Mouse (Mus musculus) skeletal muscle tissue, adult 2 months (tissue): ENCODE measurements around the gene Gnb4.

Experiments used
- DNase-seq: peaks from one replicate; pipeline ENCODE4 v3.0.0-alpha.2; 2012; ENCODE audit warnings: low read depth, low spot score

Gene Gnb4

GRCm38 (mm10) chr3:32616331-32617052, at the start of gene Gnb4:
Gnb4 (minus strand) TSS chr3:32616585.
- DNase-seq: no peak

DNA sequence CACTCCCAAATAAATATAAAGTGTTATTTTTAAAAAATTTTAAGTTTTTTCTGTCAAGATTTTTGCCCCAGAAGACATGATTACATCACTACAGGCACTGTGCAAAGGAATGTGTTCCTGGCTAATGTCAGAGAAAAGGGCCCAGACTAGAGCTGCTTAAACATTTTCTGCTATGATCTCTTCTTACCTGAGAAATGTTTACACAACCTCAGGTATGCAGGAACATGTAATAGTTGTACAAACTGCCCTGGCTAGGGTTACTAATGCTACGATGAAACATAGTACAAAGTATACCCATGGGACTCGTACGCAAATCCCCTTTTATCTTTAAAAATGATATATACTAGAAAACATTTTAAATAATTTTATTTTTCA, 45.2 kb upstream of the Gnb4 start:
- DNase-seq: no peak

DNA sequence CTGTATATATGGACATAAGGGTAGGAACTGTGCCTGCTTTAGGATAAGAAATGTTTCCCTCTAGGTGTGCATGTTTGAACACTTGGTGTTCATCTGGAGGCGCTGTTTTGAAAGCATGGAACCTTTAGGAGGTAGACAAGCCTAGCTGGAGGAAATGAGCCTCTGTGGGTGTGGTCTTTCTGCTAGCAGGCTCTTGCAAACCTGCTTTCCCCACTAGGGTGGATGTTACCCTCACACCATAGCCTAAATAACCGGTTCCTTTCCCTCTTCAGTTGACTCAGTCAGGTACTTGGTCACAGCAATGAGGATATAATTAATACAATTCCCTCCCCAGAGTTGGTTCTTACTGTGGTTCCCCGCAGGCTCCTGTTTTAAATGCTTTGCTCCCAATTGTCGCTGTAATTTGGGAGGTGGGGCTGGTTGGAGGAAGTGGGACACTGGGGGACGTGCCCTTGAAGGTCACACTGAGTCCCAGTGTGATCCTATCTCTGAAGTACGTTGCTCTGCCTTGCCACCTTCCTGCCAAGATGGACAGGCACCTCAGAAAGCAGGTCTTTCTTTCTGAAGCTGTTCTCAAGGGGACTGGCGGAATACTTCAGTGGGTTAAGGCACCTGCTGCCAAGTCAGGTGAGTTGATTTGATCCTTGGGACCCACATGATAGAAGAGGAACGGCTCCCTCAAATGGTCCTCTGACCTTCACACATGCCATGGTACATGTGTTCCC, 44.6 kb upstream of the Gnb4 start:
- no peak for DNase-seq

GRCm38 (mm10) chr3:32660276-32660675, 43.9 kb upstream of the Gnb4 start:
- DNase-seq: no peak

GRCm38 (mm10) chr3:32659506-32659905, 43.1 kb upstream of the Gnb4 start:
- no peak for DNase-seq

- DNase-seq: no peak
Measured at GRCm38 (mm10) chr3:32658821-32659220, 42.4 kb upstream of the Gnb4 start.

DNA sequence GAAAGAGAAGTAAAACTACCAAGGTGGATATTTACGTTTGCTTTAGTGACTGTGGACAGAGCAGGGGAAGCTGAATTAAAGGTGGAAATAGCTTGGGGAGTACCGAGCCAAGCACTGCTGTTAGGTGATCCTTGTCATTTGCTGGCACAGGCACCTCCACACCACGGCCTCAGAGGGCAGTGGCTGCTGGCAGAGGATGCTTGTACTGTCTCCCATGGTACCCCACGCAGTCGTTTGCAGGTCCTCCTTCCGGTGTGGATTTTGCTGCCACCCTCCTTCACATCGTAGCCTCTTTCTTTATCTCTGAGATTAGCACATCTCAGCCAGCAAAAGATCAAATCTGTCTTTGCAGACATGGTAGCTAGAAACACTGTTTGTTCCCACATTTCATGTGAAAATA, 42.0 kb upstream of the Gnb4 start:
- no peak for DNase-seq

- no peak for DNase-seq
Measured at GRCm38 (mm10) chr3:32656398-32656994, 40.1 kb upstream of the Gnb4 start.

DNA sequence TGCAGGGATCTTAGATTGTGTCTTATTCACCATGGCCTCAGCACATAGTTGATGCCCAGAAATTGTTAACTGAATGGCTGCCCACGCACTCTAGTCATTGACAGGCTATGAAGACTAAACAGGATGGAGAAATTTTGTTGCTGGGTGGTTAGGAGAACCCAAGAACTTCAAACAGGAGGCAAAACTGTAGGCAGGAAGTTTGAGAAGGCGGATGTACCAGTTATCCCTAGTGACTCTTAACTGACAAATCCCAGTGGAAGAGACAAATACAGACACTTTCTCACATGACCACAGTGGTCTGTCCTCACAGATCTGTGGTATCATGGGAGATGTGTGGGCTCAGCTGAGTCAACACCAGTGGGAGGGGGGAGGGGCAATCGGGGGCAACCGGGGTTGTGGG, 39.6 kb upstream of the Gnb4 start:
- DNase-seq: no peak

GRCm38 (mm10) chr3:32652739-32653138, 36.4 kb upstream of the Gnb4 start:
- no peak for DNase-seq

- DNase-seq: no peak
Measured at GRCm38 (mm10) chr3:32649284-32649683, 32.9 kb upstream of the Gnb4 start.

- no peak for DNase-seq
Measured at GRCm38 (mm10) chr3:32646918-32647317, 30.5 kb upstream of the Gnb4 start.

- DNase-seq: no peak
Measured at GRCm38 (mm10) chr3:32644751-32645150, 28.4 kb upstream of the Gnb4 start.

DNA sequence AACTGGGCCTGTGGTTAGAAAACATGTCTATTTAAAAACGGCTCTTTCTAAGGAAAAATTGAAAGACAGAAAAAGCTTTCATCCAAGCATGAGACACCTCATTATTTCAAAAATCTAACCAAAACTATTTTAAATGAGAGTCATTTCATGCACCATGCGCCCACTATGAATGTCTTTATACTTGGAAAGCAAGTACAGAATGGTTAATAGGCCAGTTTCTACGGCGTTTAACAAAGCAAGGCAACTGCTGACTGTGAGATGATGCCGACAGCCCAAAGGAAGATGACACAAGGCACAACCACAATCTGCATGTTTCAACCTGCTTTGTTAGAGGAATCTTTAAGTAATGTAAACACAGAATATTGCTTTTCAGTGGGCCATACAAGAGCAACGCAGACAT, 25.7 kb upstream of the Gnb4 start:
- DNase-seq: no peak

- no peak for DNase-seq
Measured at GRCm38 (mm10) chr3:32638240-32638639, 21.9 kb upstream of the Gnb4 start.

GRCm38 (mm10) chr3:32632760-32633264, 16.4 kb upstream of the Gnb4 start:
- DNase-seq: no peak

GRCm38 (mm10) chr3:32630210-32630609, 13.8 kb upstream of the Gnb4 start:
- peak; percentile 25 for DNase-seq

DNA sequence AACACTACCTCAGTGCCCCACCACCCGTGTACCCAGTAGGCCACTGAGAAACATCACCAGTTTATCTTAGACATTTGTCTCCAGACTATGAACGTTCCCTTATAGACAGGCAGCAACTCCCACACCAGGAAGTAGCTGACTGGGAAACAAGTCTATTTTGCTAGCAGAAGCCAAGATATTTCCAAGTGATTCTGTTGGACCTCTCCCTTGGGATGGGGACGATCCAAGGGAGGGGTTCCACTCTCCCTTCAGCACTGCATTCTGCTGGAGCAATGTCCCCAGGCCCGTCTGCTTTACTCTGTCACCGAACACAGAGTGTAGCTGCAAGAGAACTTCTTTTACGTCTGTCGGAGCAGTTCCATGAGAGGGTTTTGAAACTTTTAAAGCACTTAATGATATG, 11.8 kb upstream of the Gnb4 start:
- peak; percentile 28 for DNase-seq

DNA sequence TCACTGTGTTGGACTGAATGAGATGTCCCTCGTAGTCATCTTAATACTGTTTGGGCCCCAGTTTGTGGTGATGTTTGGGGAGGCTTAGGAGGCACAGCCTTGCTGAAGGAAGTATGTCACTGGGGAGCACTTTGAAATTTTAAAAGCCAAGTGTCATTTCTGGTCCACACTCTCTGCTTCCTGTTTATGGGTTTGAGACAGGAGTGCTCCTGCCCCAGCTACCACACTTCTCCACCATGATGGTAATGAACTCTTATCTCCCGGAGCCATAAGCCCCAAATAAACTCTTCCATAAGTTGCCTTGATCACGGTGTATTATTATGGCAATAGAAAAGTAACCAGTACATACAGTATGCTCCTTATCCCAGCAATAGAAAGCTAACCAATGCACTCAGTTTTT, 5.7 kb upstream of the Gnb4 start:
- DNase-seq: no peak

DNA sequence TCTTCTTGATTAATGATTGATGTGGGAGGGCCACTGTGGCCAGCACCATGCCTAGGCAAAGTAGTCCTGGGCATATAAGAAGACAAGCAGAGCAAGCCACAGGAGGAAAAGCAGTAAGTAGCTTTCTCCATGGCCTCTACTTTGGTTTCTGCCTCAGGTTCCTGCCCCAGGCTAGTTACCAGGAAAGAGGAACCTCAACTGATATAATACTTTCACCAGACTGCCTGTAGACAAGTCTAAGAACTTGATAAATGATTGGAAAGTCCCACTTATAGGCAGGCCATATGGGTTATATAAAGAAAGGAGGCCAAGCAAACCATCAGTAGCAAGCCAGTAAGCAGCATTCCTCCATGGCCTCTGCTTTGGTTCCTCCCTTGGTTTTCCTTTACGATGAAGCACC, 5.3 kb upstream of the Gnb4 start:
- DNase-seq: no peak

GRCm38 (mm10) chr3:32617053-32617642, 763 bp upstream of the Gnb4 start:
- no peak for DNase-seq

- no peak for DNase-seq
Measured at GRCm38 (mm10) chr3:32616006-32616330, 417 bp downstream of the Gnb4 start.

DNA sequence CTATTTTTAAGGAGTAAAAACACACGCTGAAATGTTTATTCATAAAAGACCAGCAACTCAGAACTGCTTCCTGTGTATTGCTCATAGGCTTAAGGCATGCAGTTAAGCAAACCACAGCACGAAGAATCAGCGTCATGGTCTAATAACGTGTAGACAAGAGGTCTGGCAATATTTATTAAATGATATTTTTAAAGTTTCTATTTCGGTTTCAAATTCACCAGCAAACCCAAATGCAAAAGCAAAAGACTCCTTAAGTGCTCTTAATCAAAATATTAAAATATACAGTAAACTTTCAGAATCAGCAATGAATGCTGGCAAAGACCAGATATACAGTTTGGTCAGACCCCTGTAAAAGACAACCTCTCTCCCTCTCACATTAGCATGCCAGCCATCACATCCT, 1.0 kb downstream of the Gnb4 start:
- DNase-seq: no peak
